Mouse (Mus musculus) spleen, adult 2 months (tissue): Measurements from ENCODE around the gene Zbtb8os. TPM values are rescaled to one million over a fixed set of nuclear protein-coding genes. Genes with fewer than 3 reads are reported as not detected.
"Not testable (repeated sequence)": the region's sequence is repeated elsewhere in the genome, so short reads cannot be mapped to it uniquely, and the experiment has no call there.

Experiments
- DNase-seq, 2 experiments: peaks; one replicate each; pipeline versions ENCODE4 v3.0.0 to v3.0.0-alpha.2; 2012 to 2021; ENCODE audit warnings: low spot score in 2 of 2, low read depth in 1 of 2
- H3K27ac ChIP-seq: fragments of 200-500 bp; 2 replicates; pipeline ENCODE4 v1.5.1; 2012; ENCODE audit warnings: low read length, inconsistent platforms; ENCODE audit not compliant: insufficient read depth
- H3K27me3 ChIP-seq: fragments of 200-500 bp; 2 replicates; pipeline ENCODE4 v1.6.1; 2012; ENCODE audit warnings: mild to moderate bottlenecking, moderate library complexity, low read length, inconsistent platforms; ENCODE audit not compliant: control insufficient read depth, insufficient read depth
- H3K36me3 ChIP-seq: fragments of 200-500 bp; 2 replicates; pipeline ENCODE4 v1.6.1; 2012; ENCODE audit warnings: mild to moderate bottlenecking, low read length, inconsistent platforms; ENCODE audit not compliant: control insufficient read depth, insufficient read depth
- H3K4me1 ChIP-seq: fragments of 200-500 bp; 2 replicates; pipeline ENCODE4 v1.6.1; 2011; ENCODE audit warnings: inconsistent platforms; ENCODE audit not compliant: control insufficient read depth, insufficient read depth, insufficient read length
- H3K4me3 ChIP-seq: fragments of 200-500 bp; 2 replicates; pipeline ENCODE4 v1.5.1; 2011; ENCODE audit warnings: mild to moderate bottlenecking, inconsistent platforms; ENCODE audit not compliant: insufficient read depth, insufficient read length; ENCODE audit errors: extremely low read depth
- CTCF ChIP-seq: fragments of 200-500 bp; IDR thresholded peaks from 2 replicates; pipeline ENCODE4 v1.5.1; 2011; ENCODE audit warnings: mild to moderate bottlenecking, inconsistent platforms; ENCODE audit not compliant: insufficient read depth, insufficient read length, insufficient replicate concordance; ENCODE audit errors: extremely low read depth
- POLR2A ChIP-seq: fragments of 200-500 bp; IDR thresholded peaks from 2 replicates; pipeline ENCODE4 v1.6.1; 2011; ENCODE audit warnings: low read depth, low read length, inconsistent platforms
- WGBS: fragments of 180-500 bp; shearing (Covaris S2); methylation state at CpG from one replicate; pipeline ENCODE4 v1.1.7; 2018; 5-methylcytosine and 5-hydroxymethylcytosine counted together
- polyA plus RNA-seq: library from polyadenylated mRNA; depleted of rRNA; stranded (reverse); fragments of >200 nt; gene quantifications from 2 replicates; pipeline ENCODE4 v1.2.3, GENCODE M21; 2012

Gene Zbtb8os
- polyA plus RNA-seq, 1 experiment: 9.2 TPM

DNA sequence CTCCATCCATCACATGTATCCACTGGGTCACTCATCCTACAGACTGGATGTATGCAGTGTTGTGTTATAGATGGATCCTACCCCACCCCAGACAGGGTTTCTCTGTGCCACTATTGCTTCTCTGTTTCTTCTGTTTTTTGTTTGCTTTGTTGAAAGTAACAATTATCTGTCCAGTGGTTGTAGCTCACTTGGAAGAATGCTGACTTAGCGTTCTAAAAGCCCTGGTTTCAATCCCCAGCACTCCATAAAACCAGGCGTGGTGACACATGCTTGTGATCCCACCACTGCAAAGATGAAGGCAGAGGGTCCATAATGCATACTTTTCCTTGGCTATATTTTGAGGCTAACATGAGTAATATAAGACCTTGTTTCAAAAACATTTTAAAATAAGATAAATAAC lies 7.2 kb downstream of the Zbtb8os start:
- no peak for DNase-seq
- no peaks in the 10 kb centered on the region for H3K4me1 ChIP-seq
- no peaks in the 10 kb centered on the region for H3K27me3 ChIP-seq
- WGBS: 93% methylated on average over 2 of the region's 2 CpGs
- TF ChIP-seq CTCF: no peak
- no peak for TF ChIP-seq POLR2A
- H3K36me3 ChIP-seq: peaks cover 16% of the 10 kb centered on the region
- H3K4me3 ChIP-seq: no peak overlapping the region
- H3K27ac ChIP-seq: no peak overlapping the region

DNA sequence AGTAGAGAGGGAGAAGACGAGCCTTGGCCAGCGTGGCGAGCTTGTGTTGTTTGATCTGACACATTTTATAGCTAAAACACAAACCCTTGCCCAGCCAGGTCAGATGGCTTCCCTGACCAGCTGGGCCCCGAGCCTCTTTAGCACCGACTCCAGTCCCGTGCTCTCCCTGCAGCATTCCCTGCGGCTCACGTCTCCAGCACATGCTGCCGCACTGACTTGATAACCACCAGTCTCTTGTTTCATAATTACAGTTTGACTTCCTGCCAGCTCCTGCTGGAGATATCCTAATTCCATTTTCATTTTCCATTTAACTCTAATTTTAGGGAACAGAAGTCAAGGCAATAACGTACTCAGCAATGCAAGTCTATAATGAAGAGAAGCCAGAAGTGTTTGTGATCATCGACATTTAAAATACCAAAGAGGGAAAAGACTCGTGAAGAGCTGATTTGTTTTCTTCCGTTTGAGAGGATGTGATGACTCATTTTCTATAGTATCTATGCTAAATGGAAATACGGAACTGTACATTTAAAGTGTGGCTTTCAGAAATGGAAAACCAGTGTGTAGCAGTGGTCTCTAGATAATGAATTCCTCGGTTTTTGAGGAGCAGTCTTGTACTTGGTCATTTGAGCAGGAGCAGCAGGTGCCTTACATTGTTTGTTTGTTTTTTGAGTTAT lies 11.1 kb downstream of the Zbtb8os start:
- no peaks in the 10 kb centered on the region for H3K4me1 ChIP-seq
- no peak overlapping the region for H3K27ac ChIP-seq
- no peak for TF ChIP-seq CTCF
- no peak for DNase-seq
- H3K27me3 ChIP-seq: no peaks in the 10 kb centered on the region
- H3K4me3 ChIP-seq: no peak overlapping the region
- WGBS: 90% methylated on average over 15 of the region's 15 CpGs
- H3K36me3 ChIP-seq: peaks cover 14% of the 10 kb centered on the region

DNA sequence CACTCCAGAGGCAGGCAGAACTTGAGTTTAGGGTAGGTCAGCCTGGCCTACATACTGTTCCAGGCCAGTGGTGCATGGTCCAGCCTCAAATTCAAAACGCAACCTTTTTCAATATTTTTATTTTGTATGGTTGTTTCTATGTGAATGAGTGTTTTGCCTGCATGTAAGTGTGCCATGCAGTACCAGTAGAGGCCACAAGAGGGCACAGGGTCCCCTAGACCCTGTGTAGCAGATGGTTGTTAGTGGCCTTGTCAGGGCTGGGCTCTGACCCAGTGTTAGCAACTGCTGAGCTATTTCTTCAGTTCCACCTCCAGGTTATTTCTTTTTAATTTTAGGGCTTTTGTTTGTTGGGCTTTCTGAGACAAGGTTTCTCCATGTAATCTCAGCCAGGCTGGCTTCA lies 15.1 kb downstream of the Zbtb8os start:
- Histone ChIP-seq H3K4me1 (peaks cover 2% of the 10 kb centered on the region; the same call in 1 of the 2 replicates), H3K4me3 (no peak overlapping the region), H3K36me3 (no peaks in the 10 kb centered on the region; the same call in 1 of the 2 replicates), H3K27ac (no peak overlapping the region), H3K27me3 (no peaks in the 10 kb centered on the region)
- 9% methylated on average over 1 of the region's 1 CpGs for WGBS
- DNase-seq: peak; percentile 68 to 73
- TF ChIP-seq POLR2A (no peak), CTCF (peak; percentile 75; the same call in 1 of the 2 replicates)

DNA sequence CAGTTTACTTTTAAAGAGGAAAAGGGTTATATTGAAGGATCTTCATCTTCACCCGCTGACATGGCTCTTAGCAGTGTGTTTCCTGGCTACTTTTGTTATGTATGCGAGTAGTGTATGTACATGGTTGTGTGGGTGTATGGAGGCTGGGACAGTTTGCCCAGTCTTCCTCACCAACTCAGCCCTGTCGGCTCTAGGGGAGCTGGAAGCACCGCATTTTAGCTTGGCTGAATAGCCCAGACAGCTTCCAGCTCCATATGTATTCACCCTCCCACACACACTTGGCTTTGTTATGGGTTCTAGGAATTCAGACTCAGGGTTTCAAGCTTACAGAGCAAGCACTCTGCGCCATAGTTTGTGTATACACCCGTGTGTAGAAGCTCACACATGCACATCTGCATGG lies 15.6 kb downstream of the Zbtb8os start:
- Histone ChIP-seq H3K4me3 (no peak overlapping the region), H3K4me1 (peaks cover 2% of the 10 kb centered on the region; the same call in 1 of the 2 replicates), H3K36me3 (no peaks in the 10 kb centered on the region; the same call in 1 of the 2 replicates), H3K27ac (no peak overlapping the region), H3K27me3 (no peaks in the 10 kb centered on the region)
- WGBS: 79% methylated on average over 6 of the region's 6 CpGs
- DNase-seq: no peak
- TF ChIP-seq CTCF (no peak), POLR2A (no peak)

DNA sequence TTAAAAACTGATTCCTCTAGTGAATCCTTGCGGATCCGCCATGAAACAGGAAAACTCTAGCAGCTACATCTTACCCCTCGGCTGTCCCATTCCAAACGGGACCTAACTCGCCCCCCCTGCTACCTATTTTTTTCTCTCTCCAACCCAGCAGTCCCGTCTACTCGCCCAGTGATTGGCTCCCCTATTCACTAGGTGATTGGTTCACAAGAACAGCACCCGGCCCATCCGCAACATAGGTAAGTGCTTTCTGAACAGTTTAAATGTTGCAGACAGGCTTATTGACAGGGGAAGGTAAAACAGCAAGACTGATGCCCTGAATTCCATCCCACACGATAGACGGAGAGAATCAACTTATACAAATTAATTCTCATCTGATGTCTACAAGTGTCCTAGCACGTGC lies 17.7 kb downstream of the Zbtb8os start:
- peaks cover 2% of the 10 kb centered on the region; the same call in 1 of the 2 replicates for H3K4me1 ChIP-seq
- no peak overlapping the region for H3K4me3 ChIP-seq
- DNase-seq: no peak
- 95% methylated on average over 12 of the region's 12 CpGs for WGBS
- no peak for TF ChIP-seq CTCF
- no peak for TF ChIP-seq POLR2A
- no peaks in the 10 kb centered on the region; the same call in 1 of the 2 replicates for H3K36me3 ChIP-seq
- no peaks in the 10 kb centered on the region for H3K27me3 ChIP-seq
- H3K27ac ChIP-seq: no peak overlapping the region

DNA sequence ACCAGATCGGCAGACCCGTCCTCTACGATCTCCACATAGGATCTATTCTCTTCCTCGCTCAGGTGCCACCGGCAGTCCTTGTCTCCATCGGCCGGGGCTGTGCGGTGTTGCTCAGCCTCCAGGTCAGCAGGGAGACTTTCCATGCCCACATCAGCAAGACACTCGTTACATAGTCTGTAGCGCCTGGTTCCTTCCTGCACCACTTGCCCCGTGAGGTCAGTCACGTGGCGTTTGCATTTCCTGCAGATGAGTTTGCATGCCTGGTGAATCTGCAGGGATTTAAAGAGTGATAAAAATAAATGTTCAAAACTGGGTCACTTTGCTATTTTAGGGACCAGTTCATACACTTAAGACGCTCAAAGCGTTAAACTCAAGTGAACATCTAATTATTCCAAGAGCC lies 18.7 kb downstream of the Zbtb8os start:
- DNase-seq: peak; percentile 38 to 58
- no peak for TF ChIP-seq CTCF
- TF ChIP-seq POLR2A: no peak
- Histone ChIP-seq H3K4me3 (no peak overlapping the region), H3K36me3 (no peaks in the 10 kb centered on the region), H3K27ac (peak overlapping the region; percentile 21; the same call in 1 of the 2 replicates), H3K4me1 (peaks cover 2% of the 10 kb centered on the region; the same call in 1 of the 2 replicates), H3K27me3 (no peaks in the 10 kb centered on the region)
- 52% methylated on average over 15 of the region's 15 CpGs for WGBS

DNA sequence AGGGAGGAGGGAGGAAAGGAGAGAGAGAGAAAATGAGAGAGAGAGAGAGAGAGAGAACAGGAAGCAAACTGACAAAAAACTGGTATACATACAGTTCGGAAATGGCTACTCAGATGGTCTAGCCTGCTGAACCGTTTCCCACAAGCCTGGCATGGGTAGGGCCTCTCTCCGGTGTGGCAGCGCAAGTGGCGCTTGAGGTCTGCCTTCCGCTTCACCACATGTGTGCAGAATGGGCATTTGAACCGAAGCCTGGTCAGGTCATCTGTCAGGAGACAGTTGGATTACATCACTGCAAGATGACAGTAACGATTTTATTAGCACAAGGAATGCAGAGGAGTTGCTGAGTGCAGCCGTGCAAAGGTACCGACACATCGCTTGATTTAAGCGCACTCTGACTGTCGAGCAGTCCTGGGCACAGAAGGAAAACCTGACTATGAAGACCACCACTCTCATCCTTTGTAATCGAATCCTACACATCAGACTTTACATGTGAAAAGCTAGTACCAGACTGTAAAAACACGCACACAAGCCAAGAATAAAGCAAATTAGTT lies 22.2 kb downstream of the Zbtb8os start:
- DNase-seq: no peak
- Histone ChIP-seq H3K4me3 (no peak overlapping the region), H3K27me3 (no peaks in the 10 kb centered on the region), H3K36me3 (no peaks in the 10 kb centered on the region), H3K27ac (no peak overlapping the region), H3K4me1 (peaks cover 2% of the 10 kb centered on the region; the same call in 1 of the 2 replicates)
- 87% methylated on average over 15 of the region's 15 CpGs for WGBS
- no peak for TF ChIP-seq CTCF
- no peak for TF ChIP-seq POLR2A

DNA sequence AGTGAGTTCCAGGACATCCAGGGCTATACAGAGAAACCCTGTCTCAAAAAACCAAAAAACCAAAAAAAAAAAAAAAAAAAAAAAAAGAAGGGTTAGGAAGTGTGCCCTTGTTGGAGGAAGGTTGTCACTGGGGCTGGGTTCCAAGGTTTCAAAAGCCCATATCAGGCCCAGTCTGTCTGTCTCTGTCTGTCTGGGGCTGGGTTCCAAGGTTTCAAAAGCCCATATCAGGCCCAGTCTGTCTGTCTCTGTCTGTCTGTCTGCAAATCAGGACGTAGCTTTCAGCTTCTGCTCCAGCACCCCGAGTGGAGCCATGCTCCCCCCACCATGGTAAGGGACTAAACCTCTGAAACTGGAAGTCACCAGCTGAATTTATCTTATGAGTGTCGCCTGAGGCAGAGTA lies 26.7 kb downstream of the Zbtb8os start:
- 75% methylated on average over 3 of the region's 3 CpGs for WGBS
- not testable (repeated sequence) for H3K27ac ChIP-seq, DNase-seq

More for the DNA sequence above, 26.7 kb downstream of the Zbtb8os start:
- H3K36me3 ChIP-seq, H3K4me3 ChIP-seq, H3K27me3 ChIP-seq, H3K4me1 ChIP-seq: not testable (repeated sequence)
